Mouse (Mus musculus) heart, adult 2 months (tissue): Measurements from ENCODE around the gene Wdhd1.

Experiments used
- CTCF ChIP-seq: fragments of 200-600 bp; IDR thresholded peaks from 2 replicates; pipeline ENCODE4 v1.8.1; 2022; ENCODE audit warnings: antibody characterized with exemption, mild to moderate bottlenecking, moderate library complexity
- EP300 ChIP-seq: fragments of 200-500 bp; IDR thresholded peaks from 2 replicates; pipeline ENCODE4 v1.6.1; 2011; ENCODE audit warnings: low read depth, low read length, control low read depth; ENCODE audit not compliant: insufficient read depth

DNA sequence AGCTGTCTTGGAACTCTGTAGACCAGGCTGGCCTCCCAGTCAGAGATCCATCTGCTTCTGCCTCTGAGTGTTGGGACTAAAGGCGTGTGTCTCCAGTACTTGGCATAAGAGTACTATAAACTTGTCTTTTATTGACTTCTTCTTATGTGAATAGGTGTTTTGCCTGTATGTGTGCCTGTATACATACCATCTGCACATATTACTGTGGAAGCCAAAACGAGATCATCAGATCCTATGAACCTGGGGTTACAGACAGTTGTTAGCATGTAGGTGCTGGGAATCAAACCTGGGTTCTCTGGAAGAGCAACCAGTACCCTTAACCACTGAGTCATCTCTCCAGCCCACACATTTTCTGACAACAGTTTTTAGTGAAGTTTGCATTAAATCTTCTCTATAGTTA, 7.0 kb downstream of the Wdhd1 start:
- TF ChIP-seq CTCF = no peak
- TF ChIP-seq EP300 = no peak
